Mouse (Mus musculus) layer of hippocampus, postnatal 36 days (tissue): ENCODE results near the gene Parp14. TPM values are rescaled to one million over a fixed set of nuclear protein-coding genes. Genes with fewer than 3 reads are reported as not detected.

Source experiments
- DNase-seq, 2 experiments: peaks; one replicate each; pipeline ENCODE4 v3.0.0; 2022
- total RNA-seq, 2 experiments: library from RNA; stranded (reverse); gene quantifications; 2 replicates each; pipeline ENCODE4 v1.2.3; 2021

The Parp14 gene
- total RNA-seq, 2 experiments from 2014 or later = 1.3 to 1.9 TPM

DNA sequence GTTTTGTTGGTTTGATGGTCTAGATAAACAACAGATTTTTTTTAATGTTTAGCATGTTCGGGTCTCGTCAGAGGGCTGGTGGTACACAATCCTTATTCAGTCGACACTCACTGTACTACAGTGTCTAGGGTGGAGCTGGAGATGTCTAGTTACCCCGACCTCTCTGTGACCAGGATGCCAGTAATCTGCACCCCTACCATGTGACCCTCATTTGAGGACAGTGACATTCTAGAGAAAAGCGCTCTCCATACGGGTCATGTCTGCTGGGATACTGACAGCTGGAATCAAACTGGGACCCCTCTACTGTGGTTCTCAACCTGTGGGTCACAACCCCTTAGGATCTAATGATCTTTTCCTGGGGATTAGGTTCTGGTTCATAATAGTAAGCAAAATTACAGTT, 1.7 kb downstream of the Parp14 start:
- no peak for DNase-seq

DNA sequence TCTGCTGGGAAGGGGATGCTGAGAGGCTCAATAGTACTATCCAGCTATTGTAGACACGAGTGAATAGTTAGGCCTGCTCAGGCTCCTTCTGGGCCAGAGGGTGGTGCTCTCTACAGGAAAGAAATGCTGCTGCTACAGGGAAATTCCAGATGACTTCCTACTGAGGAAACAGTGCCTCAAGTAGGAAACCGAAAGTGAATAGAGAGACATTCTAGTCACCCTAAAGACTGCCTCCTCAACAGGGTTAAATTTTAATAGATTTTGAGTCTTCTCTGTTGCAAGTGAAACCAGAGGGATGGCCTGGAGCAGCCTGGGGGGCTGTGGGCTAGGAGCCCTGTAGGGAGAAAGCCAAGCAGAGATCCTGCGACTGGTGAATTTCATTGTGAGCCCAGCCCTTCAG, 2.2 kb downstream of the Parp14 start:
- no peak for DNase-seq

DNA sequence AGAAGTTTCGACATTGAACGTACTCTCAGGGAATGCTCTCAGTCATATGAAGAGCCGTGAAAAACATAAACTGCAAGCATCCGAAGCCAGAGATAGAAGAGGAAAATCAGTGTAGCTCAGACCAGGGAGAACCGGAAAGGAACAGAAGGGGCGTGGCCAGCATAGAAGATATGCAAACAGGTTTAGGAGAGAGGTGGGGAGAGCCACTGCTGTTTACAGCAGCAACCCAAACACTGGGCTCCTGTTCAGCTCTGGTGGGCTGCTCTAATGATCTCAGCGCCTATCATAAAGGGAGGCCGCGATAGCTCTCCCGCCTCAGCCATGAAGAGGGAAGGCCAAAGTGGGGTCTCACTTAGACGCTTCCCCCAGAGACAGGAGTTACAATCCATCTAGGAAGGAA, 3.6 kb downstream of the Parp14 start:
- DNase-seq = no peak

DNA sequence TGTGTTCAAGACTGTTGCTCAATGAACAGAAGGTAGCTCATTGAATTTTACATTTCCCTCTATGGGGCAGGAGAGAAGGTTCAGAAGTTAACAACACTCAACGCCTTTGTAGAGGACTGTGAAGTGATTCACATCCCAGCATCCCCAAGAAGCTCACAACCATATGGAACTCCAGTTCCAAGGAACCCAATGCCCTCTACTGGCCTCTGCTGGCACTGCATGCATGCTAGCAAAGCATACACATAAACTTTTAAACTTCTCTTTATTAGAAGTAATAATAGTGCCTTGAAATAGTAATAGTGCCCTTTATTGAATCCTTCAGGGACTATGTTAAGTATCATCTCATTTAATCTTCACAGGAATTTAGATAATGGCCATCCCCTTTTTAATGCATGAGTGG, 9.3 kb downstream of the Parp14 start:
- no peak for DNase-seq

DNA sequence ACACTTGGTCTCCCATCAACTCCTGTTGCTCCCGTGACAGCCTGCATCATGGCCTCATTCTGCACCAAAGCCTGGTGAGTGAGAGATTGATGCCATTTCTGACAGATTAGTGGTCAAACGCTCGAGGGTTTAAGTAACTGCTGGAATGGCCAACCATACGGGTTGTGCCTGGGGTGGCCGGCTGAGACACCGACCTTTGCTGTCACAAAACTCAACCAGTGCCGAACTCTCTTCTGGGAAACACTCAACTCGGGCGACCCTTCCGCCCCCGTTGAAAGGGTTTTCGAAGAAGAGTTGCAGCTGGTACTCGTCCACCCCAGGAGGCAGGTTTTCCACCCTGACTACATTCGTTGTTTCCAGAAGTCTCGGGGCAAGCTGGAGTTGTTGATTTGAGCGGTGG, 11.1 kb downstream of the Parp14 start:
- no peak for DNase-seq

DNA sequence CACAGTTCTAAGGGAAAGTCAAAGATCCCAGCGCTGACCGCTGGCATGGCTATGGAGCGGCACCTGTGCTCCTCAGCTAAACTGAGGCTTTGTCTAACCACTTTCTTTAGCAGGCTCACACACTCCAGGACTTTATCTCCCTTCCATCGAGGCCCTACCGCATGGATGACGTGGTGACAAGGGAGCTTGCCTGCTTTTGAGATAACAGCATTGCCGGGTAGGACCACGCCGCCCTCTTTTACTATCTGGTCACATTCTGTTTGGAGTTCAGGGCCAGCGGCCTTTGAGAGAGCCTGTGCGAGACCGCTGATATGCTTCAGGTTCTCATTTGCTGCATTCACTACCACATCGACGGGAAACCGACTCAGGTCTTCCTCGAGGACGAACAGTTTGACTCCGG, 14.6 kb downstream of the Parp14 start:
- no peak for DNase-seq

DNA sequence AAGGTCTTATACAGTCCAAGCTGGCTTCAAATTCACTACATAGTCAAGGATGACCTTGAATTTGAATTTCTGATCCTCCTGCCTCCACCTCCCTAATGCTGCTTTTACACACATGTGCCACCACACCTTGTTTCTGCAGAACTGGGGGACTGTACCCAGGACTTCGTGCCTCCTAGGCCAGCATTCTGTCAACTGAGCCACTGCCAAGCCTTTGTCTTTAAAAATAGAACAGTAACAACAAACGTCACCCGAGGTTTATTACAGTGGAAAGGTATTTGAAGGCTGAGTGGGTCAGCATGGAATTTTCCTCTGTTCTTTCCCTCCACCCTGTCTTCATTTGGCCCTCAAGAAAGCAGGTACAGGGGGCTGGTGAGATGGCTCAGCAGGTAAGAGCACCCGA, 15.5 kb downstream of the Parp14 start:
- DNase-seq = no peak

DNA sequence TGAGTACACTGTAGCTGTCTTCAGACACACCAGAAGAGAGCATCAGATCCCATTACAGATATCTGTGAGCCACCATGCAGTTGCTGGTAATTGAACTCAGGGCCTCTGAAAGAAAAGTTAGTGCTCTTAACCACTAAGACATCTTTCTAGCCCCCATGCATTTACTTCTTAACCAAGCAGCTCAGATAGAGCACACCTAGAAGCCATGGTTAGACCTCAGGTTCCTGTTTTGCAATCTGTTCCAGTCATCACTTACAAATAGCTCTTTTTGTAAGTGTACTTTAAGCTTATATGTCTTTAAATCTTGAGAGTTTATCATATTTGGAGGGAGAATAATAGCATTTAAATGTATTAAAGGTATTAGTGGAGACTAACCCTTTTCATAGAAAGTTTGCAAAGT, 24.2 kb downstream of the Parp14 start:
- no peak for DNase-seq

DNA sequence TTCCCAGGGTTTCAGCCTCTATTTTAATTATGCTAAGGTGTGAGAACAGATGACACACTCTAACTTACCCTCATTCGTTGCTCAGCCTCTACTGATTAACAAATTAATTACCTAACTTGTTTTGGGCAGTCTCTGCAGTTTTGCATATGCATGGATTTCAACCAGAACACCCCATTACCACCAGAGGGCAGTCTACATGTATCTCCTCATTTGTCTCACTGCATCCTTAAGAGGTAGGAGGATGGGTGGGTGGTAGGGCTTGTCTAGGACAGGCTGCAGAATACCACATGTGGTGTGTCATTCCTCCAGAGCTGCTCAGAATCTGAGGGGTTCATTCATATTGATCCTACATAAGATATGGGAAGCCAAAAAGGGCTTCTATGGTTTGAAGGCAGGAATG, 31.7 kb downstream of the Parp14 start:
- no peak for DNase-seq

DNA sequence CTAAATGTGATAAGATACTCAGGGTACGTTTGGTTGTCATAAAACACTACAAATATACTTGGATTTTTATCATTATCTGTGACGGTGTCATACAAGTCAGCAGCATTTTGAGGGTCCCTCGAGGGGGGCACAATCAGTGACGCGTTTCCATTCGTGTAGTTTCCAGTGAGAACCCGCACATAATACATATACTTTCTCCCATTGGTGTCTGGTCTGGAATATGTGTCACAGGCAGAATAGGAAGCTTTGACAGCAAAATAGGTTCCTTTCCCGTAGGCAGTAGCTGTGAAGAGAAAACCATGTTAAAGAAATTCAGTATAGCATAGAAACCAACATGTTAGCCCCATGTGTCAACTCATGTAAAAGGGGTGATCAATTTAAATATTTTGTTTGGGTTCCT, 36.7 kb downstream of the Parp14 start:
- DNase-seq = no peak

DNA sequence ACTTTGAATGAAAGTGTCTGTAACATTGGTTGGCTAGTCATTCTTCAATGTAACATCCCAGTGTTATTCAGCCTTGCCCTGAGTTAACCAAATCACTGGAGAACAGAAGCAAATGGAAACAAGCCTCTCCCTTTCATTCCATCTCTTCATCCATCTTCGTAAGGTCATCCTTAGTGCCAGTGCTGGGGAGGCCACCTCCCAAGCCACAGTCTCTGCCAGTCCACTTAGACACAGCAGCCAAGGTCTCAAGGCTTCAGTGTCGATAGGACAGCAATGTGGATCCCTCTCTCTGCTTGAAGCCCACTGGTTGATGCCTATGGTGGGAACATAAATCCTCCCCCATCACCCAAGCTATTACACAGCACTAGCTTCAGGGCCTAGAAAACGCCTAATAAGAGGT, 38.4 kb downstream of the Parp14 start:
- no peak for DNase-seq

DNA sequence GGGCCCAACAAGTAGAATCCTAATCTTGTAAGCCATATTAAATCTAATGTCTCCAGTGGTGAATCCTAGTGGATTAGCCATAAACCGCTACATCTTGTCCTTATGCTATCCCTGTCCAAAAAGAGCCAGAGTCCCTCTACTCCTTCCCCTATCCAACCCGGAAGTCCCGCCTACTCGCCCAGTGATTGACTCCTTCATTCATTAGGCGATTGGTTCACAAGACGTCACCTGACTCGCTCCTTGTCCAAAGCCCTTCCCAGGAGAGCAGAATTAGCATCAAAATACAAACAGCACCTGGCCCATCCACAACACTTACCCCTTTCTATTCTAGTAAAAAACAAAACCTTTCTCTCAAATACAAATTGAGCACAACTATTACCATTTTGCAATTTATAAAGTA, 41.3 kb downstream of the Parp14 start:
- DNase-seq = no peak

DNA sequence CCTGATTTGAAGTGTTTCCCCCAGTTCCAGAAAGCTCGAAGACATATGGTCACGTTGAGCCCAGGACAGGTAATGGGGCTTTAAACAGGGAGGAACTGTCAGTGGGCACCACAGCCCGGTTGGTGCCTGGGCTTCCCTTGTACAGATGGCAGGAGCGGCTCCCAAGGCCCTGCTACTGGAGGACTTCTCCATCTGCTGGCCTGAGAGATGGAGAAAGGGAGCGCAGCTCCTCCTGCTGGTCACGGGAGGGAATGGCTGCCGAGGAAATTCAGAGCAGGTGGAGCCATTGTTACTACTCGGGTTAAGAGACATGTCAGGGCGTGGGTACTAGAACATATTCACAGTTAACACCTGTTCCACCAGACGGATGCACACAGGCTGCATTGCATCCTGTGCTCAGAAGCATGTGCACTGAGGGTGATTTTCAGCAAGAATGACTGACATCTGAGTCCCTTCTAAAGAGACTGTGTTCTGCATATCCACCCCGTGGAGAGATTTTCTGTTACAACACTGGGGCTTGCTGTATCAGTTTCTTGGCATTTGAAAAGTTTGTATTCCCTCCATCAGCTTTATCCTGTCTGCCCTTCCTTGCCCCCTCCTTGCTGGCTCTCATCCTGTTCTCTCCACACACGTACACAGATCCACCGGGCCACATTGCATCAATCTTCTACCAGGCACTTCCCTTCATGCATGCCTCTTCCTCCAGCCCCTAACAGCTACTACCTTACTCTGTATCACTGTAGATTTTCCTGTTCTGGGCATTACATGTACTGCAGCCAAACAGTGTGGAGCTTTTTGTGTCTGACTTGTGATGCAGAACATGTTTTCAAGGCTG, 53.9 kb downstream of the Parp14 start:
- peak; percentile 80 to 85 for DNase-seq

DNA sequence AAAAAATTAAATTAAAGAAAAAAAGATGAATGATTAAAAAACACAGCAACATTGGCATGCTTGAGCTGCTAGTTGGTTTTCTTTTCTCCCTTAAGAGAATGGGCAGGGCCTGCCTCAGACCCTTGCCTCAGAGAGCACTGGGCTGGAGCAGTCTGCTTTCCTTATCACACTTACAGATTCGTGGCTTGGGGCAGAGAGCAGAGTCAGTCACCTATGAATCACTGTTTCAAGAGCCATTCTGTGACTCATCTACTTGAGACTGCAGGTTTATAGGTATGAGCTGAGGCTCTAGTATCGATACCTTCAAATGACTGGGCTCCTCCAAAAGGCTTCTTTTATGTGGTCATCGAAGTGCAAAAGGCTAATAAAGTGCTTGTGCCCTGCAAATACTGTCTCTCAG, 58.2 kb downstream of the Parp14 start:
- no peak for DNase-seq

DNA sequence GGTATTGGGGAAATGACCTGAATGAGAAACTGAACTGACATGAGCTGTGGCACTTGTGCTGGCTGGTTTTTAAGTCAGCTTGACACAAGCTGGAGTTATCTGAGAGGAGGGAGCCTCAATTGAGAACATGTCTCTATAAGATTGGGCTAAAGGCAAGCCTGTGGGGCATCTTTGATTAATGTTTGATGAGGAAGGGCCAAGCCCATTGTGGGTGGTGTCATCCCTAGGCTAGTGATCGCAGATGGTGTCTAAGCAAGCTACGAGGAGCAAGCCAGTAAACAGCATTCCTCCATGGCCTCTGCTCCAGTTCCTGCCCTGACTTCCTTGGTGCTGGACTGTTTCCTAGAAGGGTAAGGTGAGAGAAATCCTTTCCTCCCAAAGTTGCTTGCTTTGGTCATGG, 62.5 kb downstream of the Parp14 start:
- DNase-seq = no peak

DNA sequence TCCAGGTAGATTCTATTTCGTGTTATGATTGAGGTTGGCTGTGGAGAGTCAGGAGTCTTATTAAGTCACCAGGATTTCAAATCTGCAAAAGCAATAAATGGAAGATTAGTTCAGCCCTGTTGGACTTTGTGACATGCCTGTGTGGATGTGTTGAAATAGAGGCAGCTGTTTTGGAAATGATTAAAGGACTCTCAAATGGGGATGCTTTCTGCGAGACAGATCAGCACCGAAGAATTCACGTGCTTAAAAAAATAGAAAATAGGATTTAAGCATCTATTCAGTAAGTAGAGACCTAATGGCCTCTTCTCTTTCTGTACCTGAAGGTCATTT, 63.7 kb downstream of the Parp14 start:
- no peak for DNase-seq

DNA sequence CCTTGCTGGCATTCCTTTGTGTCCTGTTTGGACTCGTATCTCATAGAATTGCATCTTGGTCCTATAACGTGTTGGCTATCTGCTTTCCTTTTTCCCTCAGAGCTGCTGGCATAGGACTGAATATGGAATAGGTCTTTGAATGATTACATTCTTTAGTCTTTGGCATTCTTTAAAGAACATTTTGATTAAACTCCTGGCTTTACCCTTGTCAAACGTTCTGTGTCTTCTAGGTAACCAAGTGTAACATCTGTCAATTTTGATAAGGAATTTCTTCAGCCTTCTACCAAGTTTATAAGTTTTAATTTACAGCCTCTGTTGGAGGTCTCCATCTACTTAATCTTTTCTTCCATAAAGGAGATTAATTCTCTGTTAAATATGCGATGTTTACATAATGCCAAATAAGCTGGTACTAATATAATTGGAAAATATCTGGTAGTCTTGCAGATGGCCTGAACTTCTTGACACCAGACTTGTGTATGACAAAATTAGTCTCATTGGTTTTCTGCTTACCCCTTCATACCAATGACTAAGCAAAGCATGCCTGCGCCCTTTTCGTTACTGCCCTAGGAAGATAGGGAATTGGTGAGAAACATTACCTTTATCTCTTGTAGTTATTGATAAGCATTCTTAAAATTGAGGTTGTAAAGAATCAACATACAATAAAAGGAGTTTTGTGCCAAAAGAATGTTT, 64.2 kb downstream of the Parp14 start:
- DNase-seq = no peak

DNA sequence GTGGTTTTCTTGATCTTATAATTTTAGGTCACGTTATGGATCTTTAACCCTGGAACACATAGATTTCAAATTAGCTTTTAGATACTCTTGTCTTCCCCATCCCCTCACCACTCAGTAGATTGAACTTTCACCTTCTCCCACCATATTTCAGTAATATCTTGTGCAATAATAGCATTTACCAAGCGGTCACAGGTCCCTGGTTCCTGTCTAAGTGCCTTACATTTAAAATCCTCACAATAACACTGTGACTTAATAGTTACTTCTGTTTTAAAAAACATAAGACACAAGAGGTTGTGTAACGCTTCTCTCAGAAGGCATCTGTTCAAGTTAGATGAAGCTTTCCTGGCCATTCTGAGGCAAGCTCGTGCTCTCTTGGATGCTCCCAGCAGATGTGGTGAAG, 67.6 kb downstream of the Parp14 start:
- no peak for DNase-seq

DNA sequence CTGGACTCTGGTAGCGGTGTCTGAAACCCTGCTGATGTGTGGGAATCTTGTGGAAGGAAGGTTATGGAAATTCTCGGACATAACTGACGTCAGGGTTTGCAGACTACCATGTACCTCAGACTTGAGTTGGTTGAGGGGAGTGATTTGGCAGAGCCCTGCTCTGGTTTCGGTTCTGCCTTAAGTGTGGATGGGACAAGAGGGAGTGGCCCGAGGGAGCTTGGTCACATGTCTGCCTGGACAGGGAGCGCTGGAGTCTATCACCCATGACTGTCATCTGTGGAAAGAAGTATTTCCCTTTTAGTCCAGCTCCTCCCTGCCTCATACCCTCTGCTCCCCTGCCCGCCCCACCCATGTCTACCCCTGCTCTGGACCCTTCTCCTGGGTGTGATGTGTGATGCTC, 69.2 kb downstream of the Parp14 start:
- no peak for DNase-seq

DNA sequence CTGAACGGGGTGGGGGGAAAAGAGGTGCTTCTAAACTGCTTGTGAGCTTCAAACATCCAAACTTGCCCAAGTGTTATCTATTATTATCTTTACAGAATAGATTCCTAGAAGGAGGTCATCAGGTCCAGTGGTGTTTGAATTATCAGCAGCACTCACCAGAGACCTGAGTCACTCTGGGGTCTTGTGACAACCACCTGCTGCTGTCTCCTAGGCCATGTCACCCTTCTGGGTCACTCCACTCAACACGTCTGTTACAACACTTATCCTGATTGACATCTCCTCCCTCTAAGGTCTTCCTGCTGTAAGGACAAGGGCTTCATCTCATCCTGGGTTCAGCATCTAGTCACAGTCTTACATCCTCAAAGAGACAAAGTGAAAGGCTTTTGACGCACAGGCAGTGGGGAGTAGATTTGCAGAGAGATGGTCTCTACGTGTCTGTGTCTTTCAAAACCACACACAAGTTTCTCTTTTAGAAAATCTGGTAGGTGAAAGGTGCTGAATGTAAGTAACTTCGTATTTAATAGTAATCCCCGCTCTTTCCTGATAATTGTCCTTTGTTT, 79.3 kb downstream of the Parp14 start:
- no peak for DNase-seq

DNA sequence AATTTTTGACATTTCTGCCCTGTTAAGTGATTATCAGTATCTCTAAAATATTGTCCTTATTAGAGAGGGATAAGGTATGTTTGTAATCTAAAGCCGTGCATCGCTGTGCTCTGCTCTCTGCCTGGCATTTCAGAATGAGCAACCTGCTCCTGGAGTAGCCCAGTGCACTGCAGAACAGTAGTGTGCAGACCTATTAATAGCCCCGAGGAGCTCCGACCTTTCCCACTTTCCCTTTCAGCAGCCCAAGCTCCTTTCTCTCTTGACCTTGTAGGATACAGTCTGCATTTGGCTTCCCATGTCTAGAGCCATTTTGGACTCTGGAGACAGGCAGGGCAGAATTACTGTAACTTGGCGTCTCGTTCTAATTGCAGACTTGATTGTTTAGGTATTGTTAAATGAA, 83.0 kb downstream of the Parp14 start:
- no peak for DNase-seq

DNA sequence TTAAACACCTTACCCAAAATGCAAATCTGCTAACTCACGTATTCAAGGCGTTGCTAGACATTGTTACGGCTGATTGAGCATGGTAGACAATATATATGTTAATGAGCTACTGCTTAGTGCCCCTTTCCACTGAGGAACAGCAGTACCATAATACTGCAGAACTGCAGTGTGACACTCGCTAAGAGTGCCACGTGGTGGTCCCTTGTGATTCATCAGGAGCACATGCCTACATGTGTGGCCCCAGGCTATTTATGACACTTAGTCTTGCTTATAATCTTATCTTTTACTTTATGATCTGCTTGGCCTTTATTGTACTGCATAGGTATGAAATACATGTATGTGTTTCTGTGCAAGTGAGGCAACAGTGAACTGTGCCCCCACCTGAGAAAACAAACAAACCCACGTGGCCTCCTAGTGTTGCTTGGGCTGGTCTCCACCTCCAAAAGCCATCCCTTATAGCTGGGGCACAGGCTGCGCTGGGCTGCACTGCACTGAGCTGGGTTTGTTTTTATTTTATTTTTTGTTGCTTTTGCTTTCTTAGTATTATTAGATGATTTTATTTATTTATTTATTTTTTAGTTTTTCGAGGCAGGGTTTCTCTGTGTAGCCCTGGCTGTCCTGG, 83.7 kb downstream of the Parp14 start:
- DNase-seq = no peak

DNA sequence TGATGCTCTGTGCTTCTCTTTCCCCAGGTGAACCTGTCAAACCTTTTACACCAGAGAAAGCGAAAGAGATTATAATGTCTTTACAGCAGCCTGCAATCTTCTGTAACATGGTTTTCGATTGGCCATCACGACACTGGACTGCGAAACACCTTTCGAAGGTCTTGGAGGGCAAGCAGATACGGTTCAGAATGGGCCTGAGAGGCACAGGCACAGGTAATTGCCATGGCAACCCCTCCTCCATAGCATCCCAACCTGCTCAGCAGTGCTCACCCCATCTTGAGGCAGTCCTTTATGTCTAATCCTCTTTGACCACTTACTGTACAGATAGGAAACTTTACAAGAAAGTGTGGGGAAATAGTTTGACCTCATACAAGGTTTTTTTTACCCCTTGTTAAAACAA, 84.2 kb downstream of the Parp14 start:
- no peak for DNase-seq
